Mouse (Mus musculus): ENCODE measurements around the gene Slx4ip. TPM values are rescaled to one million over a fixed set of nuclear protein-coding genes. Genes with fewer than 3 reads are reported as not detected.
"Not testable (repeated sequence)": the region's sequence is repeated elsewhere in the genome, so short reads cannot be mapped to it uniquely, and the experiment has no call there.

The Slx4ip gene
- polyA plus RNA-seq (2015; fragmentation: Nextera tagmentation; extraction: Ambion mirVana) = 4.3 and 4.7 TPM in 2 replicates

GRCm38 (mm10) chr2:136891068-136891950 is at the start of gene Slx4ip, which contains the start of the genes AL731706.1 and Mkks:
TSS of gene Slx4ip (plus strand) at chr2:136891218.
TSS of gene AL731706.1 (minus strand) at chr2:136891389.
TSS of gene Mkks (minus strand) at chr2:136891389.
- peak within 1 kb of the TSS; percentile 78 for H3K4me3 ChIP-seq (replicated peaks; ENCODE audit: low read depth, low read length)
- H3K27ac ChIP-seq = peak within 1 kb of the TSS; percentile 94
- DNase-seq (ENCODE audit: low spot score) (peak; percentile 100), ATAC-seq (replicated peaks; ENCODE audit: low FRiP score, low read depth) (peak; percentile 99)
- H3K4me1 ChIP-seq (replicated peaks; ENCODE audit: insufficient read depth, low read length) = 0 out of 2 replicates have a peak, but pooled peaks cover 3% of the 10 kb centered on the region
- peak within 1 kb of the TSS; percentile 59 for H3K4me2 ChIP-seq (ENCODE audit: low read length)
- no peaks in the 10 kb centered on the region for H3K36me3 ChIP-seq (ENCODE audit: insufficient read depth, low read length)
- WGBS = under 1% methylated on average over 49 of the region's 49 CpGs
- peak within 1 kb of the TSS; percentile 84 for H3K9ac ChIP-seq (ENCODE audit: low read depth, low read length)
- H3K27me3 ChIP-seq (ENCODE audit: insufficient read depth, low read length) = no peaks in the 10 kb centered on the region
- no peaks in the 10 kb centered on the region for H3K9me3 ChIP-seq (replicated peaks; ENCODE audit: low read length)
- TF ChIP-seq CTCF (IDR thresholded peaks at IDR 0.05; ENCODE audit: low read depth) = 0 out of 2 replicates have a peak, but pooled peaks have one; percentile 1

DNA sequence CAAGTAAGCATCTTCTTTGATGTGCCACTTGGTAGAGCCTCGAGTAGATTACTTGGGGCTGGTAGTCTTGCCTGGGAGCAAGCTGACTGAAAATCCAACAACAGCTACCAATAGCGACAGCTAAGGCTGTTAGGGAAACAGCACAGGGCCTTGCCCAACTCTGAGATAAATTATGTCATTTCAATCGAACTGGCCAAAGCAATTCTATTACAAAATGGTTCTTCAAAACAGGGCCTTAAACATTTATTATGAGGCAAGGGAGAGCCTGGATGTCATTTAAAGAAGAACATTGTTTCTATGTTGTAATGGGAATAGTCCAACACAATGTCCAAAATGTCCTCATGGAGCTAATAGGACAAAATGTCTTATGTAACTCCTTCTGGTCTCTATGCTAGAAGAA is 40.7 kb upstream of the Slx4ip start:
- TF ChIP-seq CTCF (IDR thresholded peaks at IDR 0.05; ENCODE audit: low read depth) = no peak
- Histone ChIP-seq H3K36me3 (ENCODE audit: insufficient read depth, low read length) (no peaks in the 10 kb centered on the region), H3K27ac (no peak overlapping the region), H3K9ac (ENCODE audit: low read depth, low read length) (no peak overlapping the region), H3K4me3 (replicated peaks; ENCODE audit: low read depth, low read length) (no peak overlapping the region), H3K4me1 (replicated peaks; ENCODE audit: insufficient read depth, low read length) (no peaks in the 10 kb centered on the region), H3K4me2 (ENCODE audit: low read length) (no peak overlapping the region), H3K9me3 (replicated peaks; ENCODE audit: low read length) (no peaks in the 10 kb centered on the region), H3K27me3 (ENCODE audit: insufficient read depth, low read length) (no peaks in the 10 kb centered on the region)
- DNase-seq (ENCODE audit: low spot score) = no peak
- ATAC-seq (replicated peaks; ENCODE audit: low FRiP score, low read depth) = no peak
- 65% methylated on average over 3 of the region's 3 CpGs for WGBS

DNA sequence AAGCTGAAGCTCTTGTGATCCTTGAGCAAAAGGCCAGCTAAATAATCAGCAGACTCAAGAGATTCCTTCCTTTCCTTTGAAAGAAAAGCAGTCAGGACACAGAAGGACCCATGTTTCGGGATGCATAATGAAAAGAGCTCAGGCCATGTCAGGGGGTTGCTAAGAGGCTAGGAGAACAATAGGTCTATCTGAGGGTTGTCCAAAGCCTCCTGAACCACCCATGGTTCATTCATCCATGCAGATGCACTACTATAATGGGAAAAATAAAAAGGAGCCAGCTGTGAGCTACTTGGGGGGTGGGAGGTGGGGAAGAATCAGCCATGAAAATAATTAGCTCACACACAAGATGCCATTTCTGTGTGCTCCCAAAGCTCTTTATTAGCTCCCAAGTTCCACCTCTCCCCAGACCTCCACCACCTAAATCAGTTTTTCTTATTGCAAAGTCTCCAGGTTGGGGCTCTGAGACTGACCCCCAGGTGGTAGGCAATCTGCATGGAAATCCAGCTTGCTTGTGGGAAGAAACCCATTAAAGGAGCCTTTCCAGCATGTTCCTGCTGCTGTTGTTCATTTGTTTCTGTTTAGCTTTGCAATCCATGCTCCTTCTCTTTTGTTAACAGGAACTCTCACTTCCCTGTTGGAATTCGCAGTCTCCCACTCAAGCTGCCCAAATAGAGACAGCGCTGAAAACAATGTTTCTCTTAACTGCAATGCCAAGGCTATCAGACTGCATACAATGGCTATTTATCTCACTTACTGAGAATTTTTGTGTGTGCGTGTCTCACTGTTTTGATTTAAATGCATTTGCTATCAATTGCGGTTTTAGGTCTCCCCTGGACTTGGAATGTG is 36.3 kb upstream of the Slx4ip start:
- H3K4me3 ChIP-seq (replicated peaks; ENCODE audit: low read depth, low read length) = no peak overlapping the region
- H3K4me1 ChIP-seq (replicated peaks; ENCODE audit: insufficient read depth, low read length) = no peaks in the 10 kb centered on the region
- no peak overlapping the region for H3K4me2 ChIP-seq (ENCODE audit: low read length)
- DNase-seq (ENCODE audit: low spot score) (no peak), ATAC-seq (replicated peaks; ENCODE audit: low FRiP score, low read depth) (no peak)
- no peak overlapping the region for H3K9ac ChIP-seq (ENCODE audit: low read depth, low read length)
- H3K36me3 ChIP-seq (ENCODE audit: insufficient read depth, low read length) = no peaks in the 10 kb centered on the region
- no peak overlapping the region for H3K27ac ChIP-seq
- WGBS = 61% methylated on average over 5 of the region's 5 CpGs
- H3K27me3 ChIP-seq (ENCODE audit: insufficient read depth, low read length) = no peaks in the 10 kb centered on the region
- no peaks in the 10 kb centered on the region for H3K9me3 ChIP-seq (replicated peaks; ENCODE audit: low read length)
- no peak for TF ChIP-seq CTCF (IDR thresholded peaks at IDR 0.05; ENCODE audit: low read depth)

GRCm38 (mm10) chr2:136885579-136885978 is 5.4 kb upstream of the Slx4ip start, which contains the start of gene AL731706.2:
TSS of gene AL731706.2 (minus strand) at chr2:136885679.
- H3K4me2 ChIP-seq (ENCODE audit: low read length) = no peak within 1 kb of the TSS
- no peak within 1 kb of the TSS for H3K27ac ChIP-seq
- H3K36me3 ChIP-seq (ENCODE audit: insufficient read depth, low read length) = peaks cover 14% of the 10 kb centered on the region
- WGBS = 93% methylated on average over 2 of the region's 2 CpGs
- H3K27me3 ChIP-seq (ENCODE audit: insufficient read depth, low read length) = no peaks in the 10 kb centered on the region
- no peak for TF ChIP-seq CTCF (IDR thresholded peaks at IDR 0.05; ENCODE audit: low read depth)
- H3K9me3 ChIP-seq (replicated peaks; ENCODE audit: low read length) = no peaks in the 10 kb centered on the region
- DNase-seq (ENCODE audit: low spot score) (no peak), ATAC-seq (replicated peaks; ENCODE audit: low FRiP score, low read depth) (no peak)
- no peak within 1 kb of the TSS for H3K4me3 ChIP-seq (replicated peaks; ENCODE audit: low read depth, low read length)
- no peaks in the 10 kb centered on the region for H3K4me1 ChIP-seq (replicated peaks; ENCODE audit: insufficient read depth, low read length)
- no peak within 1 kb of the TSS for H3K9ac ChIP-seq (ENCODE audit: low read depth, low read length)

DNA sequence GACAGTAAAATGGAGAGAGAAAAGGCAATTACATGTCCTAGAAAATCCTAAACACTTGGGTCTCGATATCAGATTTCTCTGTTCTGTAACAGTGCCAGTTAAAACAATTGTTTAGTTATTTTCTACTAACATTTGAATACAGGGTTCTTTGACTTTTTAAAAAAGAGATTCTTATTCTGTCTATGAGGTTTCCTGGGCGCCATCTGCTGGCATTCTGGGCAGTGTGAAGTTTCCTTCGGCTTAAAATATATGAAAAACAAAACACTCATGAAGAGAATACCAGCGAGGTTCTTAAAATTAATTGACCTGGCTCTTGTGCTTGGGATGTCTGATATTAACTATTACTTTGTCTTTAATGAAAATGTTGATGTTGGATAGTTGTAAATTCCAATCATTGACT is 4.2 kb upstream of the Slx4ip start:
- Histone ChIP-seq H3K9ac (ENCODE audit: low read depth, low read length) (no peak overlapping the region), H3K27ac (no peak overlapping the region), H3K36me3 (ENCODE audit: insufficient read depth, low read length) (peaks cover 5% of the 10 kb centered on the region), H3K4me1 (replicated peaks; ENCODE audit: insufficient read depth, low read length) (no peaks in the 10 kb centered on the region), H3K4me3 (replicated peaks; ENCODE audit: low read depth, low read length) (no peak overlapping the region), H3K9me3 (replicated peaks; ENCODE audit: low read length) (no peaks in the 10 kb centered on the region), H3K4me2 (ENCODE audit: low read length) (no peak overlapping the region), H3K27me3 (ENCODE audit: insufficient read depth, low read length) (no peaks in the 10 kb centered on the region)
- peak; percentile 52 for DNase-seq (ENCODE audit: low spot score)
- no peak for ATAC-seq (replicated peaks; ENCODE audit: low FRiP score, low read depth)
- WGBS = 62% methylated on average over 4 of the region's 4 CpGs
- peak; percentile 64 for TF ChIP-seq CTCF (IDR thresholded peaks at IDR 0.05; ENCODE audit: low read depth)

- Histone ChIP-seq H3K9ac (ENCODE audit: low read depth, low read length) (peak overlapping the region; percentile 84), H3K4me3 (replicated peaks; ENCODE audit: low read depth, low read length) (peak overlapping the region; percentile 78), H3K27ac (peak overlapping the region; percentile 94), H3K4me2 (ENCODE audit: low read length) (peak overlapping the region; percentile 49)
- H3K4me1 ChIP-seq (replicated peaks; ENCODE audit: insufficient read depth, low read length); H3K9me3 ChIP-seq (replicated peaks; ENCODE audit: low read length); DNase-seq (ENCODE audit: low spot score); H3K36me3 ChIP-seq (ENCODE audit: insufficient read depth, low read length); H3K27me3 ChIP-seq (ENCODE audit: insufficient read depth, low read length): not testable (repeated sequence)
- ATAC-seq (replicated peaks; ENCODE audit: low FRiP score, low read depth) = peak; percentile 76
- WGBS = 7% methylated on average over 15 of the region's 15 CpGs
These were observed 326 bp upstream of the Slx4ip start for GRCm38 (mm10) chr2:136890716-136891067.

All from kidney, postnatal 0 days (tissue).